Mouse (Mus musculus): Measurements from ENCODE around the gene Gm16485. TPM values are rescaled to one million over a fixed set of nuclear protein-coding genes. Genes with fewer than 3 reads are reported as not detected.

Gm16485 gene
- polyA plus RNA-seq (2012; rRNA removed) = not detected in 2 replicates

GRCm38 (mm10) chr9:8971491-8971890 lies at the start of gene Gm16485:
Gm16485 (plus strand) TSS chr9:8971791.

Other genes starting within 250 kb of the Gm16485 start
- under 0.01 TPM in 1 of 2 replicates, not detected in the other for gene Pgr, start 72.0 kb upstream of the Gm16485 start, polyA plus RNA-seq (2012; rRNA removed)